Mouse (Mus musculus) MEL (cell line): ENCODE results near the gene Gbx2. TPM values are rescaled to one million over a fixed set of nuclear protein-coding genes. Genes with fewer than 3 reads are reported as not detected.

ENCODE experiments used
- DNase-seq: peaks from one replicate; pipeline ENCODE4 v3.0.0; 2011; ENCODE audit warnings: low read depth, low spot score
- H3K27ac ChIP-seq: 2 replicates; pipeline ENCODE4 v1.5.1; 2012; ENCODE audit warnings: low read depth, mild to moderate bottlenecking, control low read depth, low read length, moderate library complexity; ENCODE audit not compliant: control insufficient read depth
- H3K27me3 ChIP-seq, 2 experiments: fragments of 150-350 bp in 1 of 2; sonication (generic) in 1 of 2; 2 replicates each; pipeline ENCODE4 v1.6.1; 2012; ENCODE audit warnings: low read length in 2 of 2, mild to moderate bottlenecking in 2 of 2, improper control_type of control experiment in 1 of 2, moderate library complexity in 1 of 2; ENCODE audit not compliant: insufficient read depth in 2 of 2, control insufficient read depth in 1 of 2
- H3K36me3 ChIP-seq, 2 experiments: 2 replicates each; pipeline ENCODE4 v1.6.1; 2012 to 2014; ENCODE audit warnings: low read length in 2 of 2, improper control_type of control experiment in 1 of 2, inconsistent platforms in 1 of 2, mild to moderate bottlenecking in 1 of 2; ENCODE audit not compliant: insufficient read depth in 2 of 2, control insufficient read depth in 1 of 2
- H3K4me1 ChIP-seq, 2 experiments: fragments of 150-350 bp in 1 of 2; sonication (generic) in 1 of 2; 2 replicates each; pipeline ENCODE4 v1.6.1; 2012; ENCODE audit warnings: low read length in 2 of 2, improper control_type of control experiment in 1 of 2, mild to moderate bottlenecking in 1 of 2; ENCODE audit not compliant: insufficient read depth in 2 of 2, control insufficient read depth in 1 of 2
- H3K4me3 ChIP-seq, 2 experiments: fragments of 150-350 bp in 1 of 2; sonication (generic) in 1 of 2; 2 replicates each; pipeline ENCODE4 v1.5.1; 2012; ENCODE audit warnings: low read depth in 2 of 2, low read length in 2 of 2, mild to moderate bottlenecking in 2 of 2, moderate library complexity in 2 of 2, control low read depth in 1 of 2, improper control_type of control experiment in 1 of 2; ENCODE audit not compliant: control insufficient read depth in 1 of 2, insufficient read depth in 1 of 2
- H3K79me2 ChIP-seq: 2 replicates; pipeline ENCODE4 v1.6.1; 2012; ENCODE audit warnings: mild to moderate bottlenecking, low read length, moderate library complexity; ENCODE audit not compliant: control insufficient read depth, poor library complexity, insufficient read depth
- H3K9ac ChIP-seq: 2 replicates; pipeline ENCODE4 v1.6.1; 2012; ENCODE audit warnings: low read depth, mild to moderate bottlenecking, control low read depth, low read length, moderate library complexity; ENCODE audit not compliant: control insufficient read depth, poor library complexity, severe bottlenecking
- H3K9me3 ChIP-seq: fragments of 150-350 bp; sonication (generic); replicated peaks from 2 replicates; pipeline ENCODE4 v1.6.1; 2012; ENCODE audit warnings: mild to moderate bottlenecking, low read length, improper control_type of control experiment, moderate library complexity; ENCODE audit not compliant: insufficient read depth
- CHD2 ChIP-seq: IDR thresholded peaks from 2 replicates; pipeline ENCODE4 v1.6.1; 2011; ENCODE audit warnings: low read length, improper control_type of control experiment
- ELF1 ChIP-seq: IDR thresholded peaks from 2 replicates; pipeline ENCODE4 v1.6.1; 2014; ENCODE audit warnings: low read depth, mild to moderate bottlenecking, inconsistent platforms, low read length, improper control_type of control experiment, moderate library complexity
- EP300 ChIP-seq, 2 experiments: IDR thresholded peaks; 2 replicates each; pipeline ENCODE4 v1.6.1; 2011; ENCODE audit warnings: improper control_type of control experiment in 2 of 2, low read length in 2 of 2, low read depth in 1 of 2, mild to moderate bottlenecking in 1 of 2
- GATA1 ChIP-seq: IDR thresholded peaks from 2 replicates; pipeline ENCODE4 v1.6.1; 2011; ENCODE audit warnings: low read depth, low read length, improper control_type of control experiment
- MAFK ChIP-seq: IDR thresholded peaks from 2 replicates; pipeline ENCODE4 v1.6.1; 2011; ENCODE audit warnings: low read depth, mild to moderate bottlenecking, low read length, improper control_type of control experiment, borderline replicate concordance
- MAX ChIP-seq: IDR thresholded peaks from 2 replicates; pipeline ENCODE4 v1.6.1; 2011; ENCODE audit warnings: low read length, improper control_type of control experiment
- MAZ ChIP-seq: IDR thresholded peaks from 2 replicates; pipeline ENCODE4 v1.6.1; 2012; ENCODE audit warnings: low read depth, mild to moderate bottlenecking, inconsistent platforms, low read length, improper control_type of control experiment
- MEF2A ChIP-seq: IDR thresholded peaks from 2 replicates; pipeline ENCODE4 v1.6.1; 2014; ENCODE audit warnings: low read depth, mild to moderate bottlenecking, inconsistent platforms, low read length, improper control_type of control experiment; ENCODE audit not compliant: poor library complexity, insufficient replicate concordance, severe bottlenecking; ENCODE audit errors: extremely low read depth
- MYB ChIP-seq: IDR thresholded peaks from 2 replicates; pipeline ENCODE4 v1.6.1; 2011; ENCODE audit warnings: mild to moderate bottlenecking, low read depth, low read length, improper control_type of control experiment
- NELFE ChIP-seq: IDR thresholded peaks from 2 replicates; pipeline ENCODE4 v1.6.1; 2011; ENCODE audit warnings: low read depth, low read length, improper control_type of control experiment
- NRF1 ChIP-seq: IDR thresholded peaks from 2 replicates; pipeline ENCODE4 v1.6.1; 2014; ENCODE audit warnings: low read depth, mild to moderate bottlenecking, inconsistent platforms, low read length, improper control_type of control experiment, moderate library complexity; ENCODE audit not compliant: poor library complexity, insufficient read depth, severe bottlenecking
- POLR2A ChIP-seq, 2 experiments: IDR thresholded peaks; 2 replicates each; pipeline ENCODE4 v1.6.1; 2011 to 2012; ENCODE audit warnings: low read length in 2 of 2, mild to moderate bottlenecking in 2 of 2, control low read depth in 1 of 2, improper control_type of control experiment in 1 of 2, low read depth in 1 of 2, moderate library complexity in 1 of 2; ENCODE audit not compliant: control insufficient read depth in 1 of 2, insufficient read depth in 1 of 2, poor library complexity in 1 of 2
- POLR2AphosphoS2 ChIP-seq: IDR thresholded peaks from 2 replicates; pipeline ENCODE4 v1.6.1; 2011; ENCODE audit warnings: low read length, improper control_type of control experiment
- POLR2AphosphoS5 ChIP-seq: IDR thresholded peaks from 2 replicates; pipeline ENCODE4 v1.6.1; 2012; ENCODE audit warnings: low read depth, borderline replicate concordance, mild to moderate bottlenecking, inconsistent platforms, low read length, moderate library complexity, mixed read lengths
- TAL1 ChIP-seq: IDR thresholded peaks from 2 replicates; pipeline ENCODE4 v1.6.1; 2012; ENCODE audit warnings: mild to moderate bottlenecking, inconsistent platforms, low read length, moderate library complexity, mixed read lengths
- UBTF ChIP-seq: IDR thresholded peaks from 2 replicates; pipeline ENCODE4 v1.6.1; 2012; ENCODE audit warnings: low read depth, mild to moderate bottlenecking, inconsistent platforms, low read length, improper control_type of control experiment, moderate library complexity, borderline replicate concordance; ENCODE audit not compliant: insufficient read depth
- USF2 ChIP-seq, 2 experiments: IDR thresholded peaks; 2 replicates each; pipeline ENCODE4 v1.6.1; 2011 to 2012; ENCODE audit warnings: improper control_type of control experiment in 2 of 2, low read length in 2 of 2, borderline replicate concordance in 1 of 2, inconsistent platforms in 1 of 2, low read depth in 1 of 2, mild to moderate bottlenecking in 1 of 2; ENCODE audit not compliant: insufficient read depth in 1 of 2
- ZC3H11A ChIP-seq: IDR thresholded peaks from 2 replicates; pipeline ENCODE4 v1.6.1; 2012; ENCODE audit warnings: low read depth, mild to moderate bottlenecking, inconsistent platforms, low read length, improper control_type of control experiment
- ZMIZ1 ChIP-seq: IDR thresholded peaks from 2 replicates; pipeline ENCODE4 v1.6.1; 2012; ENCODE audit warnings: low read depth, mild to moderate bottlenecking, inconsistent platforms, low read length, improper control_type of control experiment, moderate library complexity
- ZNF384 ChIP-seq: IDR thresholded peaks from 2 replicates; pipeline ENCODE4 v1.6.1; 2012; ENCODE audit warnings: low read depth, mild to moderate bottlenecking, inconsistent platforms, low read length, improper control_type of control experiment
- polyA plus RNA-seq, 2 experiments: library from polyadenylated mRNA; stranded (reverse) in 1 of 2; unstranded in 1 of 2; fragments of >175 nt in 1 of 2; fragments of >200 nt in 1 of 2; gene quantifications; 2 replicates each; pipeline versions ENCODE4 v1.2.1 to v1.2.4; 2012; ENCODE audit warnings: low replicate concordance in 2 of 2, low read depth in 1 of 2; ENCODE audit not compliant: insufficient read length in 2 of 2, insufficient read depth in 1 of 2, missing spikeins in 1 of 2
- total RNA-seq: library from RNA; depleted of rRNA; stranded (reverse); fragments of 300-350 nt; gene quantifications from 2 replicates; pipeline ENCODE4 v1.2.3, GENCODE M21; 2012

The Gbx2 gene
- total and polyA plus RNA-seq, 3 experiments = not detected

DNA sequence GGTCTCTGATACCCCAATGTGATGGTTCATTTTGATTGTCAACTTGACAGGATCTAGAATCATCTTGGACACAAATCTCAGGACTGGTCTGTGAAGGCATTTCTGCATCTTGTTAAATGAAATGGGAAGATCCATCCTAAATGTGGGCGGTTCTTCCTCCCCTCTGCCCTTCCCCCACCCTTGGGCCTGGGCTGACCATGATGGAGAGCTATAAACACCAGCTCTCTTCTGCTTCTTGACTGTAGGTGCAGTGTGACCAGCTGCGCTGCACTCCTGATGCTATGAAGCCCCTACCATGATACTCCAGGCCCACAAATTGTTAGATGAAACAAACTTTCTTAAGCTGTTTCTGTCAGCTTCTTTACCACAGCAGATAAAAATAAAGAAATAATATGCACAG, 32.3 kb upstream of the Gbx2 start:
- H3K9me3 ChIP-seq = no peaks in the 10 kb centered on the region
- no peaks in the 10 kb centered on the region for H3K4me1 ChIP-seq
- H3K79me2 ChIP-seq = no peaks in the 10 kb centered on the region
- TF ChIP-seq ZMIZ1 (no peak), CHD2 (no peak), UBTF (no peak), EP300 (IDR thresholded peaks at IDR 0.05; ENCODE audit: low read depth in 1 of 2, low read length in 2 of 2) (no peak), MEF2A (no peak), NELFE (no peak)
- no peak overlapping the region for H3K4me3 ChIP-seq
- no peak overlapping the region for H3K27ac ChIP-seq
- H3K9ac ChIP-seq = no peak overlapping the region
- no peaks in the 10 kb centered on the region for H3K36me3 ChIP-seq
- no peak for DNase-seq
- no peaks in the 10 kb centered on the region for H3K27me3 ChIP-seq

DNA sequence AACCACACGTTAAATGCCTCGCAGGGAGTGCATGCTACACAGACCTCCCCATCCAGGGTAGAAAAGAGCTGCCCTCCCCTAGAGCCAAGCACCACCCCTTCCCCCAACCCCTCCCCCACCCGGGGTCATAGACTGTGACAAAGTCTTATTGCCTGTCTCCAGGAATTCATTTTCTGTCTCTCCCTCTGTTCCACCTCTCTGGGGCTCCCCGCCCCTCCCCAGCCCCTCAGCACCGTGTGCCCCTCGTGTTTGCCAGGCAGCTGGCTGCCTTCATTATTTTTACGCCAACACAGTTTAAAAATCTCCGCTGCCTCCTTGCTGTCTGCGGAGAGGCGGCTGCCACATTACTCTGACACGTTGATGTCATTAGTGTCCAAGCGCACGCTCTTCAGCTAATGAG, 31.1 kb upstream of the Gbx2 start:
- H3K4me3 ChIP-seq = no peak overlapping the region
- DNase-seq = no peak
- no peak for TF ChIP-seq ZNF384
- no peak for TF ChIP-seq POLR2AphosphoS2
- no peak for TF ChIP-seq CHD2
- TF ChIP-seq ELF1 = no peak
- no peak for TF ChIP-seq USF2 (IDR thresholded peaks at IDR 0.05; ENCODE audit: borderline replicate concordance in 1 of 2, insufficient read depth in 1 of 2, low read depth in 1 of 2, low read length in 2 of 2)
- no peak for TF ChIP-seq ZC3H11A
- TF ChIP-seq POLR2AphosphoS5 = no peak
- TF ChIP-seq GATA1 = no peak
- no peak for TF ChIP-seq POLR2A (IDR thresholded peaks at IDR 0.05; ENCODE audit: control insufficient read depth in 1 of 2, insufficient read depth in 1 of 2, low read depth in 1 of 2, low read length in 2 of 2, poor library complexity in 1 of 2)
- TF ChIP-seq TAL1 = no peak
- TF ChIP-seq MAFK = no peak
- TF ChIP-seq NRF1 = no peak
- no peak for TF ChIP-seq EP300 (IDR thresholded peaks at IDR 0.05; ENCODE audit: low read depth in 1 of 2, low read length in 2 of 2)
- no peak for TF ChIP-seq MYB
- TF ChIP-seq MAX = no peak
- no peak for TF ChIP-seq MAZ
- TF ChIP-seq, all 39 proteins: peak for 0
- H3K9me3 ChIP-seq = no peaks in the 10 kb centered on the region
- no peaks in the 10 kb centered on the region for H3K36me3 ChIP-seq
- H3K4me1 ChIP-seq = no peaks in the 10 kb centered on the region
- no peak overlapping the region for H3K9ac ChIP-seq
- no peak overlapping the region for H3K27ac ChIP-seq
- no peaks in the 10 kb centered on the region for H3K79me2 ChIP-seq
- H3K27me3 ChIP-seq = no peaks in the 10 kb centered on the region
